20 mouse cellular contexts compared by ENCODE assay signal in genomic region chr3:123145942-123146341, GRCm38 (mm10).
"Had no signal": no experiment of that assay in that cellular context is flagged by ENCODE, and none has a peak within 500 bp of the region (broad histone marks: within the 10 kb centered on the region; RNA-seq: fewer than 3 reads in every experiment).

No protein-coding gene starts in this region.

- H3K27me3 ChIP-seq: limb, embryonic 13.5 days; liver, embryonic 12.5 days; liver, embryonic 15.5 days; lung, embryonic 15.5 days; midbrain, embryonic 13.5 days had no signal

- H3K4me2 ChIP-seq: limb, embryonic 13.5 days; liver, embryonic 12.5 days; liver, embryonic 15.5 days; lung, embryonic 15.5 days; midbrain, embryonic 13.5 days had no signal

- DNase-seq: kidney, postnatal 25 days; layer of hippocampus, adult 9-11 months; liver; lung, adult 18-20 months; lung, postnatal 10 days; lung, postnatal 36 days; thymus, adult 2 months; thymus, postnatal 14 days; thymus, postnatal 4 days had no signal

- H3K4me3 ChIP-seq: layer of hippocampus, adult 2 months; limb, embryonic 10.5 days; limb, embryonic 13.5 days; liver, embryonic 12.5 days; liver, embryonic 15.5 days; lung, embryonic 15.5 days; megakaryocyte, embryonic 14.5 days; midbrain, embryonic 10.5 days; midbrain, embryonic 13.5 days had no signal

- H3K9me3 ChIP-seq: limb, embryonic 10.5 days; limb, embryonic 13.5 days; liver, embryonic 12.5 days; liver, embryonic 15.5 days; lung, embryonic 15.5 days; megakaryocyte, embryonic 14.5 days; midbrain, embryonic 10.5 days; midbrain, embryonic 13.5 days had no signal

- ATAC-seq: liver, embryonic 12.5 days; midbrain, embryonic 13.5 days; midbrain, embryonic 16.5 days had no signal

- H3K9ac ChIP-seq: limb, embryonic 13.5 days; liver, embryonic 12.5 days; liver, embryonic 15.5 days; lung, embryonic 15.5 days; midbrain, embryonic 13.5 days had no signal

- H3K36me3 ChIP-seq: limb, embryonic 10.5 days; limb, embryonic 13.5 days; liver, embryonic 12.5 days; liver, embryonic 15.5 days; lung, embryonic 15.5 days; midbrain, embryonic 10.5 days; midbrain, embryonic 13.5 days had no signal

- H3K4me1 ChIP-seq: liver, embryonic 12.5 days; liver, embryonic 15.5 days; lung, embryonic 15.5 days; megakaryocyte, embryonic 14.5 days; midbrain, embryonic 13.5 days had no signal

- H3K27ac ChIP-seq: kidney, postnatal 0 days; layer of hippocampus, adult 2 months; limb, embryonic 10.5 days; limb, embryonic 13.5 days; liver, embryonic 12.5 days; liver, embryonic 15.5 days; lung, embryonic 15.5 days; midbrain, embryonic 10.5 days; midbrain, embryonic 13.5 days had no signal
